Mouse (Mus musculus): ENCODE measurements around the gene Atp6v1g1. TPM values are rescaled to one million over a fixed set of nuclear protein-coding genes. Genes with fewer than 3 reads are reported as not detected.

Gene Atp6v1g1
- polyA plus RNA-seq, 1 experiment from 2014 or later: 227 TPM

Other genes with a start within 250 kb of the Atp6v1g1 start
- gene Orm1, start 200.2 kb upstream of the Atp6v1g1 start, polyA plus RNA-seq (2016; fragmentation: Nextera tagmentation; extraction: Ambion mirVana): not detected in 2 replicates
- gene Orm3, start 188.6 kb upstream of the Atp6v1g1 start, polyA plus RNA-seq (2016; fragmentation: Nextera tagmentation; extraction: Ambion mirVana): not detected in 2 replicates
- not detected in 2 replicates for gene Orm2, start 182.3 kb upstream of the Atp6v1g1 start, polyA plus RNA-seq (2016; fragmentation: Nextera tagmentation; extraction: Ambion mirVana)
- 4.6 and 9.0 TPM in 2 replicates for gene Akna, start 141.4 kb upstream of the Atp6v1g1 start, polyA plus RNA-seq (2016; fragmentation: Nextera tagmentation; extraction: Ambion mirVana)
- gene Whrn, start 48.8 kb upstream of the Atp6v1g1 start, polyA plus RNA-seq (2016; fragmentation: Nextera tagmentation; extraction: Ambion mirVana): 4.0 and 5.3 TPM in 2 replicates
- 7.9 and 9.3 TPM in 2 replicates for gene Tmem268, start 14.0 kb downstream of the Atp6v1g1 start, polyA plus RNA-seq (2016; fragmentation: Nextera tagmentation; extraction: Ambion mirVana)
- not detected in 2 replicates for gene Gm11213, start 60.5 kb downstream of the Atp6v1g1 start, polyA plus RNA-seq (2016; fragmentation: Nextera tagmentation; extraction: Ambion mirVana)
- not detected in 2 replicates for gene Tex48, start 77.7 kb downstream of the Atp6v1g1 start, polyA plus RNA-seq (2016; fragmentation: Nextera tagmentation; extraction: Ambion mirVana)
- not detected in 2 replicates for gene Gm11214, start 118.6 kb downstream of the Atp6v1g1 start, polyA plus RNA-seq (2016; fragmentation: Nextera tagmentation; extraction: Ambion mirVana)
- gene Tnfsf15, start 200.3 kb downstream of the Atp6v1g1 start, polyA plus RNA-seq (2016; fragmentation: Nextera tagmentation; extraction: Ambion mirVana): 0.14 and 0.19 TPM in 2 replicates

All from heart, embryonic 10.5 days (tissue).